Mouse (Mus musculus) gastrocnemius, adult 18-20 months (tissue): Measurements from ENCODE around the gene Cavin2. TPM values are rescaled to one million over a fixed set of nuclear protein-coding genes. Genes with fewer than 3 reads are reported as not detected.

ENCODE experiments used
- DNase-seq: peaks from one replicate; pipeline ENCODE4 v3.0.0; 2021; ENCODE audit warnings: low spot score
- long read RNA-seq, 2 experiments: library from polyadenylated mRNA; stranded (forward); transcript quantifications; one replicate each; pipeline ENCODE4 v2.0.0; 2021
- total RNA-seq, 2 experiments: library from RNA; stranded (reverse); gene quantifications; 2 replicates each; pipeline ENCODE4 v1.2.3; 2021

Gene Cavin2
- 10 to 100 TPM; 22.3 to 34.1 TPM for total RNA-seq
- long read RNA-seq, experiment 1, transcript Cavin2-201 (2 exons, 3,055 nt), result major isoform, 86 of 95 reads
- long read RNA-seq, experiment 1, partial matches to known transcripts, result 0 of 95 reads
- long read RNA-seq, experiment 1, other reads (novel, unspliced or antisense), result 9 of 95 reads
- long read RNA-seq, experiment 2, transcript Cavin2-201 (2 exons, 3,055 nt), result major isoform, 52 of 65 reads
- long read RNA-seq, experiment 2, partial matches to known transcripts, result 13 of 65 reads
- long read RNA-seq, experiment 2, other reads (novel, unspliced or antisense), result 0 of 65 reads

DNA sequence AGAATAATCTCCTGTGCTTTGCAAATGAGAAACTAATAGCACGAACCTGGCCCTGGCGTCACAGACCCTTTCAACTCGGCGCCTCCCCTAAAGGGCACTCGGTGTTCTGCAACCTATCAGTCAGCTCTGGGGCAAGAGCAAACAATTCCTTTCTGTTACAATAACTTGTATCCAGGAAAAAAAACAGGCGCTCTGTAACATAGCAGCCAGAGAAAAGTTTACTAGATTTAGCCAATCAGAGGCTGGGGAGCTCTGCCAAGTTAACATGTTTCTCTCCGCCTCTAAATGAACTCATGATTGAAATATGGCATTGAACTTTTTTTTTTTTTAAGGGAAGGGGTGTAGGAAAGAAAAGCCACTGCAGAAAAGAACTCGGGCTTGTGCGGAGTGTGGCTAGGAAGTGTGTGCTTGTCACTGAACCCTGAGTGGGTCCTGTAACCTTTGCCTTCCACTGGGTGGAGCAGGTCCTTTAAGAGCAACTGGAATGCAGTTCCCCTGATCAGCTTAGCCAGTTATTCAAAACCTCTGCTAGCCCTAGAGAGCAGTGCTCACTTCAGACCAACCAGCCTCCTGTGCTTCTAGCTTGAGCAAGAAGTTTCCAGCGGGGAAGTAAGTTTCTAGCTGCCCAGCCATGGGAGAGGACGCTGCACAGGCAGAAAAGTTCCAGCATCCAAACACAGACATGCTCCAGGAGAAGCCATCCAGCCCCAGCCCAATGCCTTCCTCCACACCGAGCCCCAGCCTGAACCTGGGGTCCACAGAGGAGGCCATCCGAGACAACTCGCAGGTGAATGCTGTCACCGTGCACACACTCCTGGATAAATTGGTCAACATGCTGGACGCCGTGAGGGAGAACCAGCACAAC lies at the start of gene Cavin2:
Gene Cavin2 (plus strand): TSS at position 372 of the 865 bp plus-strand sequence.
- peak; percentile 61 for DNase-seq

DNA sequence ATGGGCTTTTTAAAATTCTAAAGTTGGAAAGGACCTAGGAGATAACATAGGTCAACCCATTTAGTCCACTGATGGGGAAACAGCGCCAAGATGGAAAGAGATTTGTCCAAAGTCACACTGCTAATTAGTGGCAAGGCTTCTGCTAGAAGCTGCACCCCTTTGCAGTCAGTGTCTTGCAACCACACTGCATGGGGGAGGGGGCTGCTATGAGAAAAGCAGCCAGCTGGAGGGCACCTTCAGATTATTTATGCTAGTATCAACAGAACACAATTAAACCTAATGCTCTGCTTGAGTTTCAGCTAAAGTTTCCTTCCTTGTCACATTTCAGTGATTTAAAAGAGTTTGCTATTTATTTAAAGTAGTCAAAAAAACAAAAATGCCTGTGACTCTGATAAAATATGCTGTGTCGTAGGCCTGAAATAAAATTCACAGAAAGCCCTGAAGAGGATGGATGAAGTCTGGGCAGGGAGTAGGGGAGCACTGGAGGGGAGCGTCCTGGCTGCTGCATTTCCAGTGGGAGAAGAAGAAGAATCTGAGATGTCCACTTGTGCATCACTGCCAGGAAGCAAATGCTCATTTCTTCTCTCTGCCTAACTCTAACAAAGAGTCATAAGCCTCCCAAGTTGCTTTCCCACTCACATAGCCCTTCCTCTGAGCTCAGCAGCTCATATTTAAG lies 47.5 kb upstream of the Cavin2 start:
- DNase-seq, result no peak

DNA sequence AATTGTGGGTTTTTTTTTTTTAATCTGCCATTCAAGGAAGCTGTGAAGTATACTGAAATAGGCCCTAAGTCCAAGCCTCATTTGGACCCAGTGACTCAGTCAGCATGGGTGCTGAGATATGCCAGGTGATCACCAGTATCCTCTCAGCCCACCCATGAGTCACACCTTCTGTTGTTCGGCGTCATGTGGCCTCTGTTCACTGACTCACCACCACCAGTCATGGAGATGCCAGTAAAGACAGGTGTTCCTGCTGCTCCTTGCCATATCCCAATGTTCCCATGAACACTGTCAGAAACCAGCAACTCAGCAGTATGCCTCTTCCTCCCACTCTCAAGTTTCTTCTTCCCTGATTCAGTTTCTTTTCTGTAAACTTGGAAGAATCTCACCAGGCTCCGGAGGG lies 45.6 kb upstream of the Cavin2 start:
- DNase-seq, result no peak

DNA sequence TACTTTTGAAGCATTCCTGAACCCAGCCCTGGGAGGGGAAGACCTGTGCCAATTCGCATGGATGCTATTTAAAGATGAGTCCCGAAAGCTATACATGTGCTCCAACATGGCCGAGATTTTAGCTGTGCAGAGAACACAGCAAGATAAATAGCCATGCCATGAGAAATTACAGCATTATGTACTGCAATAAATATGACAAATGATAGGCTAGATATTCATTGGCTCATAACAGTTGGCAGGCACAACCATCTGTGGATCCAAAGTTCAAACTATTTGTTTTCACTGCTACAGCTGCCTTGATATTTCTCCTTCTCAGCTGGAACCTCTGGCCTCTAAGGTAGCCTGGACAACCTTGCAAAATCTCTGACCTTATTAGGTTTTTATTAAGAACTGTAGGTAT lies 45.1 kb upstream of the Cavin2 start:
- DNase-seq, result no peak

DNA sequence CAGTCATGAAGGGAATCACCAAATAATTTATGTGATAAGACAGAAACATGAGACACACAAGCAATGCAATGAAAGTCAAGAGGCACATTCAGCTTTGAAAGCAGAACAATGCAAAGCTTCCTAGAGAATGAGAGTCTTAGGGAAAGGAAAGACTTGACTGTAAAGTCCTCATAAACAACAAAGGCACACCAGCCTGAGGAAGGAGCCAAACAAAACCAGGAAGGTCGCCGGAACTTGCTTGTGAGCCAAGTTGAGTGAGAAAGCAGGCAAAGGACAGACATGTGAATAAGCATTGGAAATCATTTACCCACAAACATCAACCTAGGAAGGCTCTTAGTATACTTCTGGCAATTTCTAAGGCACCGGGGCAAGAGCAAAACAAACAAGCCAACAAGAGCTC lies 43.5 kb upstream of the Cavin2 start:
- DNase-seq, result no peak

DNA sequence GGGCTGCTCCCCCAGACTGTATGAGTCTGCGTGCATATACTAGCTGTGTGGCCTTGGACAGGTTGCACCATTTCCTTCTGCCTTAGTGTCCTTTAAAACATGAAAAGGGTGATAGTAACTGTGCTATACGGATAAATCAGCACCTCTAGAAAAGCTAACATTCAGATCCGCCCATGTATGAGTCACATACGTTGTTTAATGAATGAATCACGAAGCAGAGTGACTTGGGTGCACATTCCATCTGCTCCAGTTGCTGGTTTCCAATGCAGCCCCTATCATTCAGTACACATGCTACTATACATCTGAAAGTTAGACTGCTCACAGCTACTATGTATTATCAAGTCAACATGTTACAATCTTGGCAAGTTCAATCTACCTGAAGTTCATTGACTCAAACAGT lies 38.6 kb upstream of the Cavin2 start:
- DNase-seq, result no peak

DNA sequence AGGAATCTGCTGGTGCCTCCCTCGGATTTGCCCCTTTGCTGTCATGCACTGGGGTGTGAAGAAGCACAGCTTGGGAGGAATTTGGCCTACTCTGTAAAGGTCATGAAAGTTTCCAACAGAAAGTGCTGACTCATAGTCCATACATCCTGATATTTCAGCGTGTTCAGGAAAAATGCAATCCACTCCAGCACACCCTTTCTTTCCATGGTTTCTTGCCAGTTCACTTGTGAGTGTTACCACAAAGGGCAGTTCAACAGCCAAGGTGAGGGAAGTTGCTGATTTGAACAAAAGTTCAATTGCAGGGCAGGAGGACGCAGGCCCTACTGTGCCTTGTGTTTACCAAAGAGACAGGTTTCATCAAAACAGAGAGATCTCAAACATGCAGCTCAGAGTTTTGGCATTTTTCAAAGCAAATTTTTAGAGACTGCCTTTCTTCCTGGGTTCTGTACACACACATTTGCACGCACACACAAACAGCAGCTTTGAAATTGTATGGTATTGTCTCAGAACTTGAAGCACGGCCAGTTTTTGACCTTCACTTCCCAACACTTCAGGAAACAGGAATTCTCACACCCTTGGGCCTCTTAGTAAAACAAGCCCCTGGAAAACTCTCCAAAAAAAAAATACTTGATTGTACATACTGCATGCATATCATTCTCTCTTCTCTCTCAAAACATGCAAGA lies 23.7 kb upstream of the Cavin2 start:
- DNase-seq, result peak; percentile 15

DNA sequence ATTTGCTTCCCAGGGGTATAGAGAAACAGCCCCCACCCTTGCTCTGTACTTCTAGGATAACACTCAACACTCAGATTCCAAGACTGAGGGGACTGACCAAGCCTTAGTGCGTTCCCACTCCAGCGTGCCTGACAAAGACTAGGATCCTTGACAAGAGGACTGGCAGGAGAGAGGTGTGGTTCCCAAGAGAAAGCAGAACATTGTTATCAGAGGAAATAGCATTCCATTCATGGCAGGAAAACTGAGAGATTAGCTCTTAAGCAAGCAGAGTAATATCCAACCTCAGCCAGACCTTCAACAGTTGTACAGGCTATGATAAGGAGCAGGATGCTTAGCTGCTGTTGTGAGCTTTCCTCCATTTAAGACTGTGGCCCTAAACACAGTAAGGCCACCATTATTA lies 23.0 kb upstream of the Cavin2 start:
- peak; percentile 17 for DNase-seq

DNA sequence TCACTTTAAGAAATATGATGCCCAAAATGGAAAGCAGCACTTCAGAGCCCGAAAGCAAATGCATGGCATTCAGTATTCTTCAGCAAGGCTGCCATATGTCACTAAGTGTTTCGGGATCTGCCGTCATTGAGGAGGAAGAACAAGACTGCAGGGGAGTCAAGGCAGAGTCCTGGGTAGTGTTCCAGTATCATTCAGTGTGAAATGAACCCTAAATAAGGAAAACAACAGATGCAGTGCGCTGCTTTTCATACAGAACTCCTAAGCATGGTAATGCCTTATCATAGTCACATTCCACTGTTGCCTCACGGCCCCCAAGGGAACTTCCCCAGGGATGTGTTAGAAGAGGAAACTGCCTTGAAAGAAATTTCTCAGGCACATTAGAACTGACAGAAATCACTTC lies 21.8 kb upstream of the Cavin2 start:
- no peak for DNase-seq

DNA sequence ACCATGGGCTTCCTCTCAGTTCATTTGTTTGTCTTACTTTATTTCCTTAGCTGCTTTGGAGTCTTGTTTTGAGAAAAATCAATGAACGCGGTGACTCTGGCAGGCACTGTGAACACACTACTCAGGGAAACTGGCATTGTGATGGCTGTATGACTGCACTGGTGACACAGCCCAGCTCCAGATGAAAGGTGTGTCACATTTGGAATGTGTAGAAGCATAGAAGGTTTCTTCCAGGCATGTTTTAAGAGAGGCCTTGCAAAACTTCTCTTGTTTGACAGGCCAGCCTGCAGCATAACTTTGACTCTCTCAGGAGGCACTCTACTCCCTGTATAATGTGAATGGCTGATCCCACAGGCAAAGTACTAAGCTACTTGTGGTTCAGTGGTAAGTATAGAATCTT lies 20.7 kb upstream of the Cavin2 start:
- DNase-seq, result no peak

DNA sequence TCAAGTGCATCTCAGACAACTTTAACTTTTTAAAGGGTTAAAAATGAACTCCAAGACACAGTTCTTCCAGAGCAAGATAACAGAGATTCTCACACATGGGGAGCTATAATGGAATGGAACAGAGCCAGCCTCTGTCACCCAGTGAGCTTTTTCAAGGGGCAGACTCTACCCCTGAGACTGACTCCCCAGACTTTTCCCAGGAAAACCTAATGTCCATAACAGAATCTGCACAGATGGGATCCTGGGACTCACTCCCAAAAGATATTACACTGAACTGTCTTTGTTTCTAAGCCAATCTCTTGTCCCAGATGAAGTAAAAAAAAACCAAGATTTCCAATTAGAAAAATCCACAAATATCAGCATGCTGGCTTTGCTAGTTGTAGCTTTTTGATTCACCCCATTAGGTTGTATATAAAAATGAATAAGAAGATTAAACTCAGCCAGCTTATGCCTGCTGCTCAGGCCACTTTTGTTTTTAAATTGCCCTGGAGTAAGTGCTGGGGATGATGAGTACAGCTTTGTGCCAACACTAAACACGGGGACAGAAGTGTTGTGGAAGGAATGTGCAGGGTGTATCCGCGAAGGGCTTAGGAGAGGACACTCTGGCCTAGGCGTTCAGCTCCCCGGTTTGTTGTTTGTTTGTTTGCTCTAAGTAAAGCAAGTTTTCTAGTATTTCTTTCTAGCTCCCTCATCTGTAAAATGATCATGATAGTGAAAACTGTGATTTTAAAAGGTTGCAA lies 18.6 kb upstream of the Cavin2 start:
- DNase-seq, result no peak

DNA sequence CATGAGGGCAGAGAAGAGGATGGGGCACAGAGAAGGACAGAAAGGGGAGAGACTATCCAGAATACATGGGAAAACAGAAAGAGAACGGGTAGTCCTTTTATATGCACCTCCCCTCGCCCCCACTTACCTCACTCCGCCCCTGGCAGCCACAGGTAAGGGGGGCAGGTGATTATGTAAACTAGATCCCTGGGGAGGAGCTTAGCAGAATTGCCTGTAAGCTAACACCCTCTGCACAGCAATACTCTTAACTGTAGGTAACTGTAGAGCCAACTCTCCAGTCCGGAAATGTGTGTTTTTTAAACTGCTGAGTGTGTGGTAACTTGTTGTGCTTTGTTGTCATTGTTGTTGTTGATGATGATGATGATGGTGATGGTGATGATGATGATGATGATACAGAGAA lies 17.1 kb upstream of the Cavin2 start:
- no peak for DNase-seq

DNA sequence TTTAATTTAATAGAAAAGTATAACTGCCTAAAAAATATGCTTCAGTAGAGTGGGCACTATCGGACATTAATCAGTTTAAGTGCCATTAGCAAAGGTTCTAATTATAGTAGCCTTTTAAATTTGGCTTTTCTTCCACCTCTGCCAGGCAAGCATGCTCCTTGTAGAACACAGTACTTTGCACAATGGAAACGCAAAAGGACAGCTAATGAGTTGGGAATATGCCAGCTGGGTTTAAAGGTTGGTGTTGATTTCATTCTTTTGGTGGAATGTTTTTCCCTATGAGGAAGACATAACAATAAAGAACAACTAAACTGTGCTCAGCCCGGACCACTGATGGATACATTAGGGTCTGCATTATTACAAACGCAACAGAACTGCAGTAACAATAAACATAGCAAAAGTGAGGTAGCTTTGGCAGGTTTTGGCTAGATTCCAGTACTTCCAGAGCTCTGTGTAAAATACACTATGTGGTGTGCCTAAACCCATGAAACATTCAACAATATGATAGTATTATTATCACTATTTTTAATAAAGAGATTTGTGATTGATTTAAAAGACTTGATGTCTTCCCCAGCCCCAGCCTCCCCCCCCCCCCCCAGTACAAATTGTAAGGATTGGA lies 16.2 kb upstream of the Cavin2 start:
- no peak for DNase-seq

DNA sequence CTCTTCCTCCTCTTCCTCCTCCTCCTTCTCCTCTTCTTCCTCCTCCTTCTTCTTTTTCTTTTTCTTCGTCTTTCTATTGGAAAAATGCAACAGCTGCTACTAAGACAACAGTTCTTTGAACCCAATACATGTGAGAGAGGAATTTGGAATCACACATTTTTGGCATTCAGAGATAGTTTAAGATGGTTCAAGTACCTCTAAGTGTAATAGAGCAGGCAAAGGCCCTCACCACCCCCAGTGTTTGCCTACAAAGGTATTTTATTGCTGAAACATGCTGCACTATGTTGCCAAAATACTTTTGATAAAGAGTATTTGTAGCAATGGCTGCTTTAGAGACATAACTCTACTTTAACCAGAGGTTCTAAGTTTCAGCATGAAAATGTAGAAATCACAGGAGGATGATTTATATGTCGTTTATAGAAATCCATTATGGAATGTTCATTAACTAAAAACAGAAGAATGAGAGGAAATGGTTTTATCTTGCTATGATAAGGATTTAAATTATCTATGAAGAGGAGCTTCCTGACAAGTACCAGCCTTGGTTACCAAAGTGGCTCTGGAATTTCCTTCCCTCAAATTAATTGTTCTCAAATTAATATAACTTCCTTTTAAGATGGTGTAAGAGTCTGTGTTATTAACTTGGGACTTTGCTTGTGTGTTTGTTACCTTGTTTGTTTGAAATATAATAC lies 10.9 kb upstream of the Cavin2 start:
- no peak for DNase-seq

DNA sequence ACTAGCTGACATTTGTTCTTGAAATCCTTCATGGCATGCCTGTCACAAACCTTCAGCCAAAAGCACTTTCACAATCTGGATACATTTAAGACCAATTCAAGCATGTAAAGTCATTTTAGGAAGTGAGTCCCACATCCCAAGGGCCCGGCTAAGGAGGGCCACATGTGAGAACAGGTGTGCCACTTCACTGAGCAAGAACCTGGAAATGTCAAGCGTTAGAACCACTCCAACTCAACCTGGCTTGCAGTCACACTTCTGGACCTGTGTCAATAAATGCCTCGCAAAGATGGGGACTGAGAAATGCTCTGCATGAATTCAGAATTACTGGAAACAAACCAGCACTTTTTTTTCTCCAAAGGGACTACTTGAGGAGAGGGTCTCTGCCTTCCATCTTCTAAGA lies 725 bp upstream of the Cavin2 start:
- no peak for DNase-seq

DNA sequence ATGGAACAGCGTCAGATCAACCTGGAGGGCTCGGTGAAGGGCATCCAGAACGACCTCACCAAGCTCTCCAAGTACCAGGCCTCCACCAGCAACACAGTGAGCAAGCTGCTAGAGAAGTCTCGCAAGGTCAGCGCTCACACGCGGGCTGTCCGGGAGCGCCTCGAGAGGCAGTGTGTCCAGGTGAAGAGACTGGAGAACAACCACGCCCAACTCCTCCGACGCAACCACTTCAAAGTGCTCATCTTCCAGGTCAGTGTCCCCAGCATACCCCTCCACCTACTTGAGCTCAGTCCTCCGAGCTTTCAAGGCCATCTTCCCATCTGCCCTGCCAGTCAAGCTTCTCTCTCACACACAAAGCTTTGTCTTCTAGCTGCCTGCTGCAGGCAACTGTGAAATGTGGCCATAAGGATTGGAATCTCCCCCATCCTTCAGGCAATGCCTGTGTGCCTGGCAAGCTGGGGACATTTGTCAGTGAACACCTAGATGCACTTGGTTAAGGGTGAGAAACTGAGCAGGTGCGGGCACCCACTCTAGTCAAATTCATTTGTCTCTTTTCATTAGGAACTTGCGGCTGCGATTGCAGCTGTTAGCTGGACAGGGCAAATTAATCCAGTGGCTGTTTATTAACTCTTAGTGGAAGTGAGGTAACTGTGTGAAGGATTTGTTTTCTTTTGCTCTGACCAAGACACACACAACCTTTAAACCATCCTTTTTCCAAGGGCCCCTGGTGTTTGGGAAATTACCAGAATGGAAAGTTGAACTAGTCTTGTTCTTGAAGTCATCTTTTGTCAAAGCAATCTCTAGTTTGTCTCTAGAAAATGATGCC lies 907 bp downstream of the Cavin2 start:
- no peak for DNase-seq

DNA sequence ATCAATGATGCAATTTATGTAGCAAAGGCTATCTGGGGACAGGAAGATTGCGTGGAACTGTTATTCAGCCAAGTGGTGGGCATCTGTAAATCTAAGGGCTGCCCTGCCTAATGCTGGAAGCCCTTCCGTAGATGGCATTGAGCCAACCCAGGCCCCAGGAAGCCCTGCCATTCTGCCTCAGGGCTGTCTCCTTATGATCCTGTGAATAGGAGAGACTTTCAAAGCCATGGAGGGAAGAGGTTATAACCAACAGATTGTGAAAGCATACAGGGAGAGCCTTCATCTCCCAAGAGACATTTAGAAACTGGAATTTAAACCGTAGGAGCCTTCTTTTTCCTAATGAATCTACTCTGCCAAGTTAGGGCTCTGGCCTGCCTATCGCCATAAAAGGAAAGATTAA lies 1.7 kb downstream of the Cavin2 start:
- DNase-seq, result peak; percentile 18

DNA sequence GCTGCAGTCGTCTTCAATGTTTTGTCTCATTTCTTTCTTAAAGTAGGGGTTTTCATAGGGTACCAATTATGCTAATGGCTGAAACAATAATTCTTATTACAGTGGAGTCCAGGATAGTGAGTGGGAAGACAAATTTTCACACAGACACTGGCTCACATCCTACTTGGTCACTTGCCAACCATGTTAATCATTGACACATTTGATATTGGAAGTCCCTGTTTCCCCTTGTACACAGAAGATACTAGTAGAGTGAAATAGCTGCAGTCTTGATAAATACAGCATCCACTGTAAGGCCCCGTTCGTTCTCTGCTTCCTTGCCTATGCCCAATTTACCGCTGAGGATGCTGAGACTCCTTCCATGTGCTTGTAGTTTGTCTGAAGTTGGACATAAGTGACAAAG lies 3.4 kb downstream of the Cavin2 start:
- no peak for DNase-seq

DNA sequence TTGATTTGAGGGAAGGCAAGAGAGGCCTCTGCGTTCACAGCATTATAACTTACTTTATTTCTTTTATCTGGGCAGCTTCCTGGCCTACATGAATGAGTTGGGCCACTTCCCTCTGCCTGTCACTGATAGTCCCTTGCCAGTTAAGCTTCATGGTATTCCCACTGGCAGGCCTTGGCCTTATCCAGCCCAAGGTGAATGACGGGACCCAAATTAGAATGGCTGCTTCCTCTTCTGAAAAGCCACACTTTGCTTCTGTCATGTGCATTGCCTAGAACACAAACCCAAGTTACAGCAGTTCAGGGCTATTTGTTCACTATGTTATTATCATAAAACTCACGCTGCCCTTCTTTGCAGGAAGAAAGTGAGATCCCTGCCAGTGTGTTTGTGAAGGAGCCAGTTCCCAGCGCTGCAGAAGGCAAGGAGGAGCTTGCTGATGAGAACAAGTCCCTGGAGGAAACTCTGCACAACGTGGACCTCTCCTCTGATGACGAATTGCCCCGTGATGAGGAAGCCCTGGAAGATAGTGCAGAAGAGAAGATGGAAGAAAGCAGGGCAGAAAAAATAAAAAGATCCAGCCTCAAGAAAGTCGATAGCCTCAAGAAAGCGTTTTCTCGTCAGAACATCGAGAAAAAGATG lies 11.5 kb downstream of the Cavin2 start:
- DNase-seq, result no peak
